Mouse (Mus musculus) ES-E14 (cell line): ENCODE data around the gene Pnpla2.

Experiments
- CHD2 ChIP-seq: IDR thresholded peaks from 2 replicates; pipeline ENCODE4 v1.6.1; 2014; ENCODE audit warnings: mild to moderate bottlenecking, low read depth, low read length, inconsistent platforms
- HCFC1 ChIP-seq: IDR thresholded peaks from 2 replicates; pipeline ENCODE4 v1.6.1; 2012; ENCODE audit warnings: low read length, inconsistent platforms, borderline replicate concordance; ENCODE audit not compliant: insufficient read depth
- ZC3H11A ChIP-seq: IDR thresholded peaks from 2 replicates; pipeline ENCODE4 v1.6.1; 2012; ENCODE audit warnings: low read depth, mild to moderate bottlenecking, inconsistent platforms, low read length, borderline replicate concordance
- ZNF384 ChIP-seq: IDR thresholded peaks from 2 replicates; pipeline ENCODE4 v1.6.1; 2012; ENCODE audit warnings: low read depth, low read length, inconsistent platforms

- TF ChIP-seq HCFC1: no peak
- no peak for TF ChIP-seq ZNF384
- TF ChIP-seq CHD2: no peak
- no peak for TF ChIP-seq ZC3H11A
Measured at GRCm38 (mm10) chr7:141469352-141469751, 14.4 kb downstream of the Pnpla2 start.
